9 mouse cellular contexts compared by ENCODE assay signal in genomic region chr5:115480101-115480500, GRCm38 (mm10). TPM values are rescaled to one million over a fixed set of nuclear protein-coding genes. Genes with fewer than 3 reads are reported as not detected.
DNase-seq lines count a peak whose midpoint lies in the region; ATAC-seq and TF ChIP-seq lines count a peak whose summit lies in the region.
"Had no signal": no experiment of that assay in that cellular context is flagged by ENCODE, and none has a peak within 500 bp of the region (broad histone marks: within the 10 kb centered on the region; RNA-seq: fewer than 3 reads in every experiment).

No protein-coding gene starts in this region.

- 0 out of 2 replicates have a peak overlapping the region, but pooled peaks have one; percentile 2 for H3K9ac ChIP-seq in kidney, embryonic 16.5 days (replicated peaks; ENCODE audit: low read length)
- peak overlapping the region; percentile 54; the same call in 1 of the 2 replicates for H3K9ac ChIP-seq in embryonic facial prominence, embryonic 13.5 days
- H3K9ac ChIP-seq in intestine, embryonic 15.5 days: no peak overlapping the region
- no peak overlapping the region for H3K9ac ChIP-seq in midbrain, postnatal 0 days (replicated peaks; ENCODE audit: low read length, poor library complexity, severe bottlenecking)

- no peak for ATAC-seq in kidney, embryonic 16.5 days (ENCODE audit: low FRiP score, low TSS enrichment)
- ATAC-seq in embryonic facial prominence, embryonic 13.5 days (ENCODE audit: insufficient number of reproducible peaks, insufficient read depth, low FRiP score, low TSS enrichment, low read depth): no peak
- no peak for ATAC-seq in intestine, embryonic 15.5 days
- no peak for ATAC-seq in midbrain, postnatal 0 days (ENCODE audit: low FRiP score)

- no peak for DNase-seq in kidney, adult 9 months
- no peak for DNase-seq in midbrain, postnatal 0 days (ENCODE audit: low spot score)
- DNase-seq in frontal cortex, postnatal 25 days (ENCODE audit: low spot score in 2 of 2): no peak
- DNase-seq in adrenal gland, postnatal 10 days: no peak
- no peak for DNase-seq in cerebellum, adult 18-20 months

- peak overlapping the region; percentile 19 for H3K4me3 ChIP-seq in kidney, embryonic 16.5 days (ENCODE audit: low read length)
- H3K4me3 ChIP-seq in embryonic facial prominence, embryonic 13.5 days: peak overlapping the region; percentile 32
- H3K4me3 ChIP-seq in intestine, embryonic 15.5 days (replicated peaks): no peak overlapping the region
- H3K4me3 ChIP-seq in midbrain, postnatal 0 days (ENCODE audit: low read depth, low read length): peak overlapping the region; percentile 14; the same call in 1 of the 2 replicates

- 27% methylated on average over 27 of the region's 27 CpGs for WGBS in kidney, embryonic 16.5 days
- WGBS in embryonic facial prominence, embryonic 13.5 days: 18% methylated on average over 27 of the region's 27 CpGs
- WGBS in intestine, embryonic 15.5 days: 29% methylated on average over 27 of the region's 27 CpGs
- WGBS in midbrain, postnatal 0 days: 18% methylated on average over 27 of the region's 27 CpGs

- peaks cover 4% of the 10 kb centered on the region; the same call in 1 of the 2 replicates for H3K36me3 ChIP-seq in kidney, embryonic 16.5 days (ENCODE audit: insufficient read depth, low read length)
- peaks cover 24% of the 10 kb centered on the region for H3K36me3 ChIP-seq in embryonic facial prominence, embryonic 13.5 days
- peaks cover 6% of the 10 kb centered on the region; the same call in 1 of the 2 replicates for H3K36me3 ChIP-seq in intestine, embryonic 15.5 days
- H3K36me3 ChIP-seq in midbrain, postnatal 0 days (ENCODE audit: insufficient read depth, low read length): peaks cover 5% of the 10 kb centered on the region; the same call in 1 of the 2 replicates

- H3K4me1 ChIP-seq in kidney, embryonic 16.5 days (ENCODE audit: insufficient read depth, low read length): peaks cover 34% of the 10 kb centered on the region
- peaks cover 33% of the 10 kb centered on the region for H3K4me1 ChIP-seq in embryonic facial prominence, embryonic 13.5 days
- H3K4me1 ChIP-seq in intestine, embryonic 15.5 days (replicated peaks): peaks cover 16% of the 10 kb centered on the region
- peaks cover 13% of the 10 kb centered on the region; the same call in 1 of the 2 replicates for H3K4me1 ChIP-seq in midbrain, postnatal 0 days (ENCODE audit: insufficient read depth, low read length)

- no peak for TF ChIP-seq CTCF in midbrain, postnatal 0 days (IDR thresholded peaks at IDR 0.05)

- H3K9me3 ChIP-seq in kidney, embryonic 16.5 days (ENCODE audit: low read length): no peaks in the 10 kb centered on the region
- no peaks in the 10 kb centered on the region for H3K9me3 ChIP-seq in embryonic facial prominence, embryonic 13.5 days
- no peaks in the 10 kb centered on the region for H3K9me3 ChIP-seq in intestine, embryonic 15.5 days
- no peaks in the 10 kb centered on the region for H3K9me3 ChIP-seq in midbrain, postnatal 0 days (ENCODE audit: low read length)

- H3K4me2 ChIP-seq in kidney, embryonic 16.5 days (replicated peaks; ENCODE audit: low read depth, low read length): peak overlapping the region; percentile 34
- H3K4me2 ChIP-seq in embryonic facial prominence, embryonic 13.5 days: peak overlapping the region; percentile 56
- peak overlapping the region; percentile 48 for H3K4me2 ChIP-seq in intestine, embryonic 15.5 days (replicated peaks)
- H3K4me2 ChIP-seq in midbrain, postnatal 0 days (ENCODE audit: low read depth, low read length, poor library complexity, severe bottlenecking): peak overlapping the region; percentile 38

- H3K27me3 ChIP-seq in kidney, embryonic 16.5 days (ENCODE audit: insufficient read depth, low read length): no peaks in the 10 kb centered on the region
- H3K27me3 ChIP-seq in embryonic facial prominence, embryonic 13.5 days: peaks cover 28% of the 10 kb centered on the region
- no peaks in the 10 kb centered on the region for H3K27me3 ChIP-seq in intestine, embryonic 15.5 days (replicated peaks)
- no peaks in the 10 kb centered on the region for H3K27me3 ChIP-seq in midbrain, postnatal 0 days (ENCODE audit: insufficient read depth, low read length)

- no peak overlapping the region for H3K27ac ChIP-seq in kidney, embryonic 16.5 days (ENCODE audit: low read length)
- no peak overlapping the region for H3K27ac ChIP-seq in embryonic facial prominence, embryonic 13.5 days
- no peak overlapping the region for H3K27ac ChIP-seq in intestine, embryonic 15.5 days
- H3K27ac ChIP-seq in midbrain, postnatal 0 days (ENCODE audit: low read depth, low read length): no peak overlapping the region

RNA-seq across cellular contexts. Expression of gene Sirt4, which starts 4.4 kb away (rescaled TPM):
- polyA plus RNA-seq in kidney, embryonic 16.5 days (2015; fragmentation: Nextera tagmentation; extraction: Ambion mirVana): 27.3 and 27.5 TPM in 2 replicates
- 24.8 and 28.1 TPM in 2 replicates for polyA plus RNA-seq in embryonic facial prominence, embryonic 13.5 days (2015; fragmentation: Nextera tagmentation; extraction: Ambion mirVana)
- polyA plus RNA-seq in intestine, embryonic 15.5 days (2015; fragmentation: Nextera tagmentation; extraction: Ambion mirVana): 18.6 and 19.8 TPM in 2 replicates
- total RNA-seq in midbrain, postnatal 0 days (2014; rRNA removed): 19.5 and 25.6 TPM in 2 replicates
- 22.4 and 27.0 TPM in 2 replicates for polyA plus RNA-seq in midbrain, postnatal 0 days (2015; fragmentation: Nextera tagmentation; extraction: Ambion mirVana)
- 10 to 100 TPM; 15.8 to 31.4 TPM for total RNA-seq in adrenal gland, postnatal 10 days (2021)

RNA-seq across cellular contexts. Expression of gene Pla2g1b, which starts 14.0 kb away (rescaled TPM):
- polyA plus RNA-seq in kidney, embryonic 16.5 days (2015; fragmentation: Nextera tagmentation; extraction: Ambion mirVana): 0.94 and 2.1 TPM in 2 replicates
- polyA plus RNA-seq in embryonic facial prominence, embryonic 13.5 days (2015; fragmentation: Nextera tagmentation; extraction: Ambion mirVana): not detected in 2 replicates
- 2.1 and 2.9 TPM in 2 replicates for polyA plus RNA-seq in intestine, embryonic 15.5 days (2015; fragmentation: Nextera tagmentation; extraction: Ambion mirVana)
- total RNA-seq in midbrain, postnatal 0 days (2014; rRNA removed): not detected in 2 replicates
- not detected in 2 replicates for polyA plus RNA-seq in midbrain, postnatal 0 days (2015; fragmentation: Nextera tagmentation; extraction: Ambion mirVana)
- total RNA-seq in adrenal gland, postnatal 10 days (2021): not detected
- total RNA-seq: hematopoietic stem cell, adult 5-6 weeks had no signal

RNA-seq across cellular contexts. Expression of gene Pxn, which starts 26.4 kb away (rescaled TPM):
- 60.5 and 67.2 TPM in 2 replicates for polyA plus RNA-seq in kidney, embryonic 16.5 days (2015; fragmentation: Nextera tagmentation; extraction: Ambion mirVana)
- 39.6 and 44.2 TPM in 2 replicates for polyA plus RNA-seq in embryonic facial prominence, embryonic 13.5 days (2015; fragmentation: Nextera tagmentation; extraction: Ambion mirVana)
- polyA plus RNA-seq in intestine, embryonic 15.5 days (2015; fragmentation: Nextera tagmentation; extraction: Ambion mirVana): 56.9 and 58.2 TPM in 2 replicates
- 34.6 and 39.4 TPM in 2 replicates for total RNA-seq in midbrain, postnatal 0 days (2014; rRNA removed)
- polyA plus RNA-seq in midbrain, postnatal 0 days (2015; fragmentation: Nextera tagmentation; extraction: Ambion mirVana): 15.3 and 15.9 TPM in 2 replicates
- 10 to 100 TPM; 55.1 to 72.4 TPM for total RNA-seq in adrenal gland, postnatal 10 days (2021)

RNA-seq across cellular contexts. Expression of gene Msi1, which starts 50.7 kb away (rescaled TPM):
- polyA plus RNA-seq in kidney, embryonic 16.5 days (2015; fragmentation: Nextera tagmentation; extraction: Ambion mirVana): 12.1 and 14.1 TPM in 2 replicates
- polyA plus RNA-seq in embryonic facial prominence, embryonic 13.5 days (2015; fragmentation: Nextera tagmentation; extraction: Ambion mirVana): 22.3 and 23.9 TPM in 2 replicates
- polyA plus RNA-seq in intestine, embryonic 15.5 days (2015; fragmentation: Nextera tagmentation; extraction: Ambion mirVana): 8.7 and 10.4 TPM in 2 replicates
- total RNA-seq in midbrain, postnatal 0 days (2014; rRNA removed): 72.5 and 82.9 TPM in 2 replicates
- 41.1 and 52.1 TPM in 2 replicates for polyA plus RNA-seq in midbrain, postnatal 0 days (2015; fragmentation: Nextera tagmentation; extraction: Ambion mirVana)
- 10 to 100 TPM; 15.9 to 16.2 TPM for total RNA-seq in adrenal gland, postnatal 10 days (2021)
- total RNA-seq: hematopoietic stem cell, adult 5-6 weeks had no signal

Comparison
In these comparisons a context has a peak if more than half of its experiments do, and no peak if none do; other contexts are left out.
1. H3K9ac ChIP-seq: peak in kidney, embryonic 16.5 days (single experiment) and embryonic facial prominence, embryonic 13.5 days (single experiment); none in intestine, embryonic 15.5 days (single experiment) and midbrain, postnatal 0 days (single experiment).
2. Peak in every context shown above with its lines, with median percentiles within 50 percentile points of each other: H3K4me2 ChIP-seq.